Mouse (Mus musculus): ENCODE measurements around the gene Acsf3. TPM values are rescaled to one million over a fixed set of nuclear protein-coding genes. Genes with fewer than 3 reads are reported as not detected.

Acsf3 gene
- 10 to 100 TPM; 16.7 to 16.8 TPM for total RNA-seq (2021)
- long read RNA-seq, experiment 1, partial matches to known transcripts = 3 of 9 reads
- long read RNA-seq, experiment 1, other reads (novel, unspliced or antisense) = 4 of 9 reads
- long read RNA-seq, experiment 2, partial matches to known transcripts = 3 of 5 reads
- long read RNA-seq, experiment 2, other reads (novel, unspliced or antisense) = 0 of 5 reads

- DNase-seq (ENCODE audit: low spot score in 2 of 2) = peak; percentile 64 to 69
Measured at GRCm38 (mm10) chr8:122775285-122776155, at the start of gene Acsf3. Gene Acsf3, plus strand, starts transcription at chr8:122775486.

GRCm38 (mm10) chr8:122726789-122727188 is 48.5 kb upstream of the Acsf3 start:
- DNase-seq (ENCODE audit: low spot score in 2 of 2) = no peak

- no peak for DNase-seq (ENCODE audit: low spot score in 2 of 2)
Measured at GRCm38 (mm10) chr8:122727412-122727811, 47.9 kb upstream of the Acsf3 start.

GRCm38 (mm10) chr8:122728630-122729029 is 46.7 kb upstream of the Acsf3 start:
- DNase-seq (ENCODE audit: low spot score in 2 of 2) = no peak

- DNase-seq (ENCODE audit: low spot score in 2 of 2) = no peak
Measured at GRCm38 (mm10) chr8:122735110-122735509, 40.2 kb upstream of the Acsf3 start.

GRCm38 (mm10) chr8:122735542-122736473 is 39.5 kb upstream of the Acsf3 start:
- no peak for DNase-seq (ENCODE audit: low spot score in 2 of 2)

GRCm38 (mm10) chr8:122736623-122737022 is 38.7 kb upstream of the Acsf3 start:
- DNase-seq (ENCODE audit: low spot score in 2 of 2) = no peak

GRCm38 (mm10) chr8:122737071-122737470 is 38.2 kb upstream of the Acsf3 start:
- DNase-seq (ENCODE audit: low spot score in 2 of 2) = no peak

- DNase-seq (ENCODE audit: low spot score in 2 of 2) = no peak
Measured at GRCm38 (mm10) chr8:122737886-122738285, 37.4 kb upstream of the Acsf3 start.

GRCm38 (mm10) chr8:122739102-122739725 is 36.1 kb upstream of the Acsf3 start:
- no peak for DNase-seq (ENCODE audit: low spot score in 2 of 2)

GRCm38 (mm10) chr8:122742471-122742870 is 32.8 kb upstream of the Acsf3 start:
- DNase-seq (ENCODE audit: low spot score in 2 of 2) = no peak

- no peak for DNase-seq (ENCODE audit: low spot score in 2 of 2)
Measured at GRCm38 (mm10) chr8:122745022-122745749, 30.1 kb upstream of the Acsf3 start.

GRCm38 (mm10) chr8:122745750-122746275 is 29.5 kb upstream of the Acsf3 start:
- peak in 1 of 2 experiments; percentile 27 for DNase-seq (ENCODE audit: low spot score in 2 of 2)

GRCm38 (mm10) chr8:122746439-122746838 is 28.8 kb upstream of the Acsf3 start:
- no peak for DNase-seq (ENCODE audit: low spot score in 2 of 2)

GRCm38 (mm10) chr8:122747825-122748224 is 27.5 kb upstream of the Acsf3 start:
- DNase-seq (ENCODE audit: low spot score in 2 of 2) = no peak

GRCm38 (mm10) chr8:122749333-122749958 is 25.8 kb upstream of the Acsf3 start:
- no peak for DNase-seq (ENCODE audit: low spot score in 2 of 2)

- peak; percentile 43 to 67 for DNase-seq (ENCODE audit: low spot score in 2 of 2)
Measured at GRCm38 (mm10) chr8:122751342-122751741, 23.9 kb upstream of the Acsf3 start.

- peak; percentile 68 to 79 for DNase-seq (ENCODE audit: low spot score in 2 of 2)
Measured at GRCm38 (mm10) chr8:122752111-122752721, 23.1 kb upstream of the Acsf3 start.

GRCm38 (mm10) chr8:122758597-122758996 is 16.7 kb upstream of the Acsf3 start:
- no peak for DNase-seq (ENCODE audit: low spot score in 2 of 2)

Data from layer of hippocampus, postnatal 14 days (tissue).